Mouse (Mus musculus): ENCODE measurements around the gene Asphd1.
"Not testable (repeated sequence)": the region's sequence is repeated elsewhere in the genome, so short reads cannot be mapped to it uniquely, and the experiment has no call there.

The Asphd1 gene

DNA sequence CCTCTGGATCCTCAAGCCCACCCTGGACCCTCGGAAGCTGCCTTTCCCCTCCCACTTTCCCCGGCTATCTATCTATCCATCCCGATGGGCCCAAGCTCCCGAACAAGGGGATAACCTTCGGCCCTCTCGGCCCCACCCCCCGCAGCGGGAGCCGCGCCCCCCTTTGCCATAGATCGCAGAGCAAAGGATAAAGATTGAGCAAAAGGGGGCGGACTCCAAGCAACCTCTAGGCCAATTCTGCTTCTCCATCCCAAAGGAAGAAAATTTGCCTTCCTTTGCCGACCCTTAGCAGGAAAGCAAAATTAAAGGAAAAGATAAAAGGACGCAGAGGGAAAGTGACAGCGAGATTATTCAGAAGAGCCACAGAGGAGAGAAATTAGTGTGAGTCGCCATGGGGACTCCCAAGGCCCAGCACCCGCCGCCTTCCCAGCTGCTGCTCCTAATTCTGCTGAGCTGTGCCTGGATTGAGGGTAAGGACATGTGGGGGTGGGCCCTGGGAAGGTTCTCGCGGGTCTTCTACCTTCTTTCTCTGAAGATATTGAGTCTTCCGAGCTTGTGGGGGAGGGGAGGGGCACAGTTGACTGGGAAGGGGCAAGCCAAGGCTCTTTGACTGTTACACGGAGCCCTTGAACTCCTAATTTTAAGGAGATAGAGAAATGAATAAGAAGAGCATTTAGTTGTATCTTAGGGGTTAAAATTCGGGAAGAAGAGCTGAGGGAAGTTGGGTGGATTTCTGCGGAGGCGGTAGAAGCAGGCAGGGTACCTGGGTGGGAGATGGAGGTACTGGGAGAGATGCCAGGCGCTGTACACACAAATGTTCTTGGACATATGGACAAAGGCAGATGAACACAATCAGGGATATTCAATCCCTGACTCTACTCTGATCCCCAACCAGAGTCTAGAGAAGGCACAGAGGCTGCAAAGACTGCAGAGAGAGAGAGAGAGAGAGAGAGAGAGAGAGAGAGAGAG is 1.5 kb upstream of the Asphd1 start:
- DNase-seq, result peak; percentile 75

DNA sequence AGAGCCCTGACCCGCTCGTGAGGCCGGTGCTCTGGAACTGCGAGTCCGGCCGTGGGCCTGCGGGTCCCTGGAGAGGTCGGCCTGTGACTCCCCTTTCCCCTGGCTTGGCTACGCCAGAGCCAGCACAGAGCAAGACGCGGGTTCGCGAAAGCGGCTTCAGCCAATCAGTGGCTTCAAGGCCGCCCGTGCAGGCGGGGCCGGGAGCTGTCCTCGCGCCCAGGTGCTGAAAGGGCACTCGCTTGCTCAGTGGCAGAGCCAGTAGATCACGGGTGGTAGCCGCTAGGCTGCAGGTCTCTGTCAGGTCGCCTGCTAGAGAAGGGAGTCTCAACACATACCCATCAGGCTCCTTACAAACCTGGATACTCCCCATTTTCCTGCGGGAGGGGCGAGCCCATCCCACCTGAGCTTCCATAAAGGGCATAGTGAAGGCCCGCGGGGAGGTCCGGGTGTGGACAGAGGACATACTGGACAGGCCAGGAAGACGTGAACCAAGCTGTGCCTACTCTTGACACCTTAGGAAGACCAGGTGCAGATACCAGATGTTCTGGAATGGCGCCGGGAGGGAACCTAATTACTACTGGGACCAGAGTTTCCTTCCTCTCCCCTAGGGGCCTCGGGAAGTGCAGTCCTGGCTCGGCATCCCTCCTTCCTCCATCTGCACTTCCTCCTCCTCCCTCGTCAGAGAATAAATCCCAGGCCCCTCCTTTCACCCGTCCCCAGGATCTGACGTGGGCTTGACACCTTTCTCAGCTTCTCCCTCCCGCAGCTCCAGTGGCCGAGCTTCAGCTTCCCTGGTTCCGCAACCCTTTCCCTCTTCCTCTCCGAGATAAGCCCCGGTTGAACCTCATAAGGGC is 638 bp upstream of the Asphd1 start, which contains the start of gene Sez6l2:
Gene Sez6l2 (plus strand): TSS at position 771 of the 854 bp plus-strand sequence.
- peak; percentile 94 for DNase-seq

DNA sequence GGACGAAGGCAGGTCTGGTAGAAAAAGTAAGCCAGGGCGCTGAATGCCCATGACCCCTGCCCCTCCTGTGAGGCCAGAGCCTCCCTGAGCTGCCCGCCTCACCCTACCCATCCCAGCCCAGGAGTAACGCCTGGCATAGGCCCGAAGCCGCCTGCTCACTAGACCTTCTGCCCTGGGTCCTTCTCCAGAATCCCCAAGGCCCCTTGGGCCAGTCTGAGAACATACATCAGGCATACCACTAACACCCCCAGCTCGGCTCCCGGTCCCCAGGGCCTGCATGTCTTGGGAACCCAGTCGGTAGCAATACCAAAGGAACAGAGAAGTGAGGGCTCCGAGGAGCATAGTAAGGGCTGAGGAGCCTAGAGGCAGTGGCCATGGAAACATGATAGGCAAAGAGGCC is 756 bp downstream of the Asphd1 start:
- peak; percentile 62 for DNase-seq

DNA sequence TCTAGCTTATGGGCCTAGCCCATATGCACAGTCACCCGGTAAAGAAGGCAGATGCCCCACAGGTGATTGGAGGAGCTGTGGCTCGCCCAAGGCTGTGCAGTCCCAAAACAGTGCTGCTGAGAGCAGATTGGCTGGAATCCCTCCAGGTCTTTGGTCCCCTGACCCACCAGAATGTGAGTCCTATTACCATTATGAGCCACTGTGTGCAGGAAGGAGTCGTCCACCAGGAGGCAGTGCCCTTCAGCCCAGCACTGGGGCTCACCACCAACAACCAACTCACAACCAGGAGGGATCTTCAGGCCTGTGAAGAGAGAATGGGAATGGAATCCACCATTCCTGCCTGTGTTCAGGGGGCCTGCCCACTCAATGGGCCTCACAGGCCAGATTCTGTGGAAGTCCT is 2.9 kb downstream of the Asphd1 start:
- peak; percentile 70 for DNase-seq

DNA sequence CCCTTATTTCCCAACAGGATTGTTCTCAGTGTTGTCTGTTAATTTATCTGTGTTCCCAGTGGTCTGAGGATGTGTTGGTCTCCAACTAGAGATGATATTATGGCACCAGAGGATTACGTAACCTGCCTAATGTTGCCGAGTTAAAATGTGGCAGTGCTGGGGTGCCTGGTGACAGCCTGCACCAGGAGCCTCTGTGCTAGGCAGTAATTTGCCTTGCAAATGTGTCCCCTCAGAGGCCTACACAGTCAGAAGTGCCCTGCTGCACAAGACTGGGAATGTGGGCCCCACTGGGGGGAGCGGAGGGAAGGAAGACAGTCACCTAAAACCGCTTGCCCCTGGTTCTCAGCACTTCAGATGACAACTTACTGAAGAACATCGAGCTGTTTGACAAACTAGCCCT is 7.6 kb downstream of the Asphd1 start:
- no peak for DNase-seq

DNA sequence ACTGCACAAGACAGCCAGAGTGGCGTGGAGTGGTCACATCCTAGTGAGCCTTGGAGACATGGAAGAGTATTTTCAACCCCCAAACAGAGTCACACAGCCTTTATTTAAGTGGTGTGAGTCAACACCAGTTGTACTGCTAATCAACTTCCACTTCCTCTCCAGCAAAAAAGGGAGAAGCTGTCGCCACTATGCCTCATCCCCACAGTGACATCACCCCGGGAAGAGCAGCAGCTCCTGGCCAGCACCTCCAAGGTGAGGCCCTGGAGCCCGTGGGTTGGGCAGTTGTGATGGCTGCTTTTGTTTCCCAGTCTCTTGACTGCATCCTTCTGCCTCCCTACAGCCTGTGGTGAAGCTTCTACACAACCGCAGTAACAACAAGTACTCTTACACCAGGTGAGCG is 8.2 kb downstream of the Asphd1 start:
- DNase-seq, result no peak

DNA sequence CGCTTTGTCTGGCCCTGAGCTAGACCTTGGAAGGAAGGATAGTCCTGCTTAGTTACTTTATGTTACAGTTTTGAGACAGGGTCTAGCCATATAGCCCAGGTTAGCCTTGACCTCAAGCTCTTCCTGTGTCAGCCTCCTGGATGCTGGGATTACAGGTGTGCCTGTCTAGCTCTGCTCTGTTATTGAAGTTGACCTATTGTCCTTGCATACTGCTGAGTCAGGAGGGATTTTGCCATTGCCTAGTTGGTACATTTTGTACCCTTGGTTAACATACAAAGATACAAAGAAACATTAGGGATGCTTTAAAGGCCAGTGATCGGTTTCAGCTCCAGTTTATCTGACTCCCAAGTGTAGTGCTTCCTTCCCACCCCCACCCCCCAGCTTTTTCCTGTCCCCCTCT is 16.7 kb downstream of the Asphd1 start:
- DNase-seq, result no peak

DNA sequence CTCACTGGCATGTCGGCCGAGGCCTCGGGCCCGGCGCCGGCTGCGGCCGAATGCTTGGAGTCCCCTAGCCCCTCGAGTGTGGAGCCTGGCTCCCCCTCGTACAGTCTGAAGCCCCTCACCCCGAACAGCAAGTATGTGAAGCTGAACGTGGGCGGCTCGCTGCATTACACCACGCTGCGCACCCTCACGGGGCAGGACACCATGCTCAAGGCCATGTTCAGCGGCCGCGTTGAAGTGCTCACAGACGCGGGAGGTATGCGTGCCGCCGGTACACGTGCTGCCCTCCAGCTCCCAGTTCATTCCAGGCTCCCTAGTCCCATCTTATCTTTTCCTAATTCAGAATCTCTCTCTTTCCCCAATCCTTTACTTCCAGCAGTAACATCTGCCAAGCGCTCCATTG is 20.3 kb downstream of the Asphd1 start:
- no peak for DNase-seq

DNA sequence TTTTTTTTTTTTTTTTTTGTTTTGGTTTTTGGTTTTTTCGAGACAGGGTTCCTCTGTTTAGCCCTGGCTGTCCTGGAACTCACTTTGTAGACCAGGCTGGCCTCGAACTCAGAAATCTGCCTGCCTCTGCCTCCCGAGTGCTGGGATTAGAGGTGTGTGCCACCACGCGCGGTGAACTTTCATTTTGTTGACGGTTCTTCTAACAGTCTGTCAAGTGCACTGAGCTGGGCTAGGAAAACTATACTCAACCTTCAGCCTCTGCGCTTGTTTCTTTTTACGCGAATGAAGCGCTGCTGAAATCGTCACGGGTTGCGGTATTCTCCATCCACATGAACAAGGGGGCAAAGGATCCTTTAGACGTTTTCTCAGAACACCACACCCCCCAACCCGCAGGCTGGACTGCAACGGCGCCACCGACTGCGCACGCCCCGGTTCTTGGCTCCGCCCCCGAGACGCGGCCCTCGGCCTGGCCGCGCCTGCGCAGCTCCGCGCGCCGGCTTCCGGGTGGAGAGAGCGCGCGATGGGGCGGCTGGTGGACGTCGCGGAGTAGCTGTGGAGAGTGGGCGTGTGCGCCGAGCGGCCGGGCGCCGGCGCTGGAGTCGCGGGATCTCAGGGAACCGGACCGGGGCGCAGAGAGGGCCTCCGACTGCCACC is 20.9 kb downstream of the Asphd1 start, which contains the start of gene Kctd13:
Gene Kctd13 (plus strand): TSS at position 496 of the 654 bp plus-strand sequence.
- peak; percentile 92 for DNase-seq

DNA sequence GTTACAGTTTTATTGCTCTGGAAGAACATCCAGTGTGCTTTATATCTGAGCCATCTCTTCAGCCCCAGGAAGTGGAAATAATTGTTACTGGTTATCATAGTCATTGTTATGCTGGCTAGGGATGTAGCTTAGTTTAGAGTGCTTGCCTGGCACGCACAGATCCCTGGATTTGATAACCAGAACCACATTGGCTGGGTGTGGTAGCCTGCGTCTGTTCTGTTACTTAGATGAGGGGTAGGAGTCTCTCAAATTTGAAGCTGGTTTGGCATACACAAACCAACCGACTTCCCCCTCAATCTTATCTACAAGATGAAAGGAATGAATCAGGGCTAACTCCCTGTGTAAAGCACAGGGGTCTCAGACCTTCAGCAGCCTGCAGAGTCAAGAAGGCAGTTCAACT is 23.1 kb downstream of the Asphd1 start:
- DNase-seq, result no peak

DNA sequence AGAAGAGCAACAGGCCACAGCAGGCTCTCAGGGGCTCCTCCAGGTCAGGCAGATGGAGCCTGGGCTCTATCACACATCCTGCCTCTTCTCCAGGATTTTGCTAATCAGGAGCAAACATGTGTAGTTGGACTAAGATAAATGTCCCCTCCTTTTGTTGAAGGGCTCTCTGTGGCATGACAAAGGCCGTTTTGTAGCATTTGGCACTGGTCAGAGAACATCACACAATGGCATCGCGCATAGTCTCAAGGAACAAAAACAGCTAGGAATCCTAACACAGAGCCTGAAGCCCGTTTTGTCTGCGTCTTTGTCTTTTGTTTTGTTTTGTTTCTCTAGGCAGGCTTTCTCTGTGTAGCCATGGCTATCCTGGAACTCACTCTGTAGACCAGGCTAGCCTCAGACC is 25.4 kb downstream of the Asphd1 start:
- DNase-seq, result no peak

DNA sequence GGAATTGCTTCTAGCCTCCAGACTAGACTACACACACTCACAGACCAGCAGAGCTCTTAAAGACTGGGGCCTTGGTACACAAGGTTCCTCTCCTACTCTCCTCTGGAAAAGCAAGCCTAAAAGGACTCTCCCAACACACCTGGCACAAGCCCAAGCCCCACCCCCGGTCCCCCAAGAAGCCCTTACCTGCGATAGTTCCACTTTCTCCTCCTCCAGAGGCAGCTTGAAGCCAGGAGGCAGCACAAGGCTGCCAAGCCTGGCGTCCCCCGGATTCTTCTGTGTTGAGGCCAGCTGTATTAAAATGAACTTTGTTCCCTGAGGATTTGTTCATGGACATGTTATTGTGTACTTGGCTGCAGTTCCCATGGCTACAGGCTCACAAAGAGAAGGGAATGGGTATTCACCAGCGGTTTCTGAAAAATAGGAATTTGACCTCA is 26.7 kb downstream of the Asphd1 start, which contains the start of gene Tmem219:
Gene Tmem219 (minus strand): TSS at position 294 of the 437 bp plus-strand sequence.
- DNase-seq, result no peak

DNA sequence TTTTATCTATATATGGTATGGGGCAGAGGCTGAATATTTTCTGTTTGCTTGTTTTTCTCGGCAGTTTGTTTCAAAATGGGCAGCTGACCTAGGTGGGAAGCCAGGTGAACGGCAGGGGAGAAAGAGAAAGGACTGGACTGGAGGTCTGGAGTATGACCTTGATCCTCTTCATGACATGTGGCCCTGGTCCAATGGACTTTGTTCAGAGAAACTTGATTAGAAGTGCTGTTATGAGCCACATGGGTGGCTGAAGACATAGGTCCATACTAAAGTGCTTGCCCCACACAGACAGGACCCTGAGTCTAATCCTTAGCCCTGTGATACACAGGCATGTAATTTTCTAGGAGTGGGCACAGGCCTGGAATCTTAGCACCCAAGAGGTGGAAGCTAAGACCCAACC is 27.8 kb downstream of the Asphd1 start:
- DNase-seq, result no peak

DNA sequence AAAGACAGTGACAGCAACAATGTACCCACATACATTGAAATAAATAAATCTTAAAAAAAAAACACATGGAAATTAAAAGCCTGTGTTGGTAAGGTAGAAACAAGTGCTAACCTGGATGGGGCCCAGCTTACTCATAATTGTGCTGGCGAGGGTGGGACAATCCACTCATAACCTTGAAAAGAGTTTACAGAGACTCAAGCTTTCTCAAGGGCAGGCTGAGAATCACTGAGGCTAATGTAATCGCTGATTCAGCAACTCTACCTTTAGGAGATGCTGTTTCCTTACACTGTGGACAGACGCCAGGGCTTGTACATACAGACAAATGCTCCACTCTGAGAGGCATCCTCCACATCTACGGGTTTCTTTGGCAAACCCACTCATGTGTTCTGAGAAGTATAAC is 29.4 kb downstream of the Asphd1 start:
- DNase-seq, result no peak

DNA sequence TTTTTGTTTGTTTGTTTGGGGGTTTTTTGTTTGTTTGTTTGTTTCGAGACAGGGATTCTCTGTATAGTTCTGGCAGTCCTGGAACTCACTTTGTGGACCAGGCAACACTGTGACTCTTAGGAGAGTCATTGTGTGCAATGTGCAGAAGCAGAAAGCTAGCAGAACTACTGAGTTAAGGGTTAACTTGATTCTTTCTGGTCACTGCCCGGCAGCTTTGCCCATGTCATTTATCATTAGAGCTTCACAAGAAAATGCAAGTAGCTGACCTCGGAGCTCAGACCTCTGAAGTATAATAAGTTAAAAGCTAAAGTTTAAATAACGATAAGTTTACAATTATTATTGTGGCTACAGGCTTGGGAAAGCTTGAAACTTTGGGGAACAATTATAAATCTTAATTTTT is 31.0 kb downstream of the Asphd1 start:
- not testable (repeated sequence) for DNase-seq

DNA sequence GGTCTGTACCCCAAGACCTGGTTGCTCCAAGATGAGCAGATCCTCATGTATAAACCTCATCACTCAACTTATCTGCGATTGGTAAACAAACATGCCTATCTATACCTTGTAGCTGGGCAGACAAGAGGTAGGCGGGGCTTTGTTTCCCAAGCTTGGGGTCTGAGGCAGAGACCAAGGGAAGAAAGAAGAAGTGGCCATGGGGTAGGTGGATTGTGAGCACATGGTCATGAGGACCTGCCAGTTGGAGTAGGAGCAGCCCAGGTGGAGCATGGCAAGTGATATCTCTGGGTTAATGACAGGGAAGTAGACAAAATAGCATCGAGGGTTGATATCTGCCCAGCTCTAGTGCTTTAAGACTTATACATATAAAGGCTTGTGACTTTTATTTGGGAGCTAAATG is 34.5 kb downstream of the Asphd1 start:
- DNase-seq, result no peak

DNA sequence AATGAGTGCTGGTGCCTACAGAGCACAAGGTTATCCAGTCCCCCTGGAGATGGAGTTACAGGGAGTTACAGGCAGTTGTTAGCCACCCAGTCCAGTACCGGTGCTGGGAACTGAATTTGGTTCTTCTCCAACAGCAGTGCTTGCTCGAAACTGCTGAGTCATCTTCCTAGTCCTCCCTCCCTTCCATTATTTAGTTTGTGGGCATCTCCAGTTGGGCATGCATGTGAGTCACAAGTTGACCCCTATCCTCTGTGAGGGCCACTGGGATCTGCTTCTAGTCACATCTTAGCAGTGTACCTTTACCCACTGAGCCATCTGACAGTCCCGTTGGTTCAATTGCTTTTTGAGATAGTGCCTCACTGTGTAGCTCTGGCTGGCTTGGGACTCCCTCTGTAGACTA is 43.8 kb downstream of the Asphd1 start:
- no peak for DNase-seq

DNA sequence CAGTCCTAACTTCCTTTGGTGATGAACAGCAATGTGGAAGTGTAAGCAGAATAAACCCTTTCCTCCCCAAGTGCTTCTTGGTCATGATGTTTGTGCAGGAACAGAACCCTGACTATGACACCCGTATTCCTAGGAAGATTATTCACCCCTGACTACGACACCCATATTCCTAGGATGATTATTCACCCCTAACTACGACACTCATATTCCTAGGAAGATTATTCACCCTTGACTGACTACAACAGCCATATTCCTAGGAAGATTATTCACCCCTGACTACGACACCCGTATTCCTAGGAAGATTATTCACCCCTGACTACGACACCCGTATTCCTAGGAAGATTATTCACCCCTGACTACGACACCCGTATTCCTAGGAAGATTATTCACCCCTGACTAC is 49.6 kb downstream of the Asphd1 start:
- DNase-seq, result not testable (repeated sequence)

DNA sequence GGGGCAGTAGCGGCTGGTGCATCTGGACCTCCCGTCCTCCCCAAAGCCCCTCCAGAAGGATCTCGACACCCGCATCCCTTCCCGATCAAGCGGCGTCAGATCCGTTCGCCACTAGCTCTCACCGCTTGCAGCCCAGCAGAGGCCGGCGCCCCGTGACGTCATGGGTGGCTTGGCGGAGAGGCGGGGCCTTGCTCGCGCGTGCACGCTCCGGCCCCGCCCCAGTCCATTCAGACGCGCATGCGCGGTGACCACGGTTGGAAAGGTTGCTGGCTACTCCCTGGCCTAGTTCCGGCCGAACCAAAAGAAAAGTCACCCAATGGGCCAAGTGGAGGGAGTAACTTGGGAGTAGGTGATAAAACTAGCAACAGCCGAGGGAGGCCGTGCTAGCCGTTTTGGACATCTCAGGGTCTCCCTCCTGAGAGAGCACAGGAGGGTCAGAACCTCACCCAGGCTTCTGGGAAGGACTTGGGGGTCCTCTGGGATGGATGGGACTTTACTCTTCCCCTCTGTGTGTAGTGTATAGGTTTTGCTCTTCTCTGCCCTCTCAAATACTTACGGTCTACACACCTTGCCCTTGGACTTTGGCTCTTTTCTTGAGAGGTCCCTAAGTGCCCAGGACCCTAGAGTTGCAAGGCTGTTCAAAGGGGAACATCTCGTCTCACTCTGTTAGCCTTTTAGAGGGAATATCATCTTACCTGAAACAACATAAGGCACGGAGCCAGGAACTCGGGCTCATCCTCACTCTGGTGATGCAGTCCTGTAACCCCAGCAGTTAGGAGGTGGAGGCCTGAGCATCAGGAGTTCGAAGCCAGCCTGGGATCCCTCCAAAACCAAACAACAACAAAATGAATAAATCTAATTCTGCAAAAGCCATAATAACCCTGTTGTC is 51.0 kb downstream of the Asphd1 start:
- DNase-seq, result peak; percentile 95

DNA sequence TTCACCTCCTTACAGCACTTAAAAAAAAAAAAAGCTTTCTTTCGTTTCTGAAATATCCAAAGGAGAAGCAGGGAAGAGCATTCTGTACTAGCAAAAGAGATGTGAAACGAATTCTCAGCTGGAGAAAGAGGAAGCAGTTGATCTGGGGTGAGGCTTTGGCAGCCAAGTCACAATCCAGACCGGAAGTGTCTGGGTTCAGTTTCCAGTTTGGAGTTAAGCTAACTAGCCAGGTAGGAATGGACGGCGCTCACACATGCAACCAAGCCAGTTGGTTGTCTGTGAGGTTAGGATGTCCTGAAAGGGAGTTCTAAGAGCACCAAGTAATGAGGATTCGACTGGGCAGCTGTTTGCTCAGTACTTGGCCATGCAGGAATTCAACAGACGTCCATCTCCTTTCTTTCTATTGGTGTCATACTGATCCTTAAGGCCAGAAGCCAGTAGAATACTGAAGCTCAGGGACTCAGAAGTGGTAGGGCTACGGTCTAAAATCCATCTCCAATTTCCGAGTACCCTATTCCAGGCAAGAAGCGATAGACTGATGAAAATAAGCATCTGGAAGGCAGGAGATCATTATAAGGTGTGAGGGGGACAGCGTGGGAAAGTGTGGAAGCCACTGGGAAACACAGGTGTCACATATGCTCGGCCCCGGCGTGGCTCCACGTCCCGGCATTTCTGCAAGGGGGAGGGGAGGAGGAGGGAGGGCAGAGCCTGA is 51.8 kb downstream of the Asphd1 start:
- no peak for DNase-seq

DNA sequence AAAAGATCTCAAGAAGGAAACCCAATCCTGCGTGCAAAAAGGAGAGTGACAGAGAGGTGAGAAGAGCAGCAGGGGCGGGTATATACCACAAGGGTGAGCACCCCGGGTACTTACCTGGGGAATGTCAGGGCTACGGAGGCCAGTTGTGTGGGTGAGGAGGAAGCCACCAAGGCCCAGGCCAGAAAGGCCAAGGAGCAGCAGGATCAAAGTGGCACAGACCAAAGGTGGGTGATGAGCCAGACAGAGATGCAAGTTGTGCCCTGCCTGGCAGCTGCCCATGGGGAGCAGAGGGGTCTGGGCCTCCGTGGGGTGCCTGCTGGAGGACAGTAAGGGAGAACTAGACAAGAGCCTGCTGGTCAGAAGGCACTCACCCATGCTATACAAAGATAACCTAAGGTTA is 52.5 kb downstream of the Asphd1 start:
- DNase-seq, result peak; percentile 40

Measured in cerebellum, adult 9-11 months (tissue).